Mouse (Mus musculus): ENCODE results near the gene Ccn2. TPM values are rescaled to one million over a fixed set of nuclear protein-coding genes. Genes with fewer than 3 reads are reported as not detected.

Gene Ccn2
- polyA plus RNA-seq (2012; fragmentation: generic; extraction: Trizol) = 10 to 100 TPM in 1 of 2 experiments, 1 to 10 TPM in 1; 2.2 to 12.8 TPM

GRCm38 (mm10) chr10:24595250-24596002, at the start of gene Ccn2:
TSS of gene Ccn2 (plus strand) at chr10:24595442.

Other genes with a start within 250 kb of the Ccn2 start
- 1 to 10 TPM in 1 of 2 experiments, under 1 TPM in 1; 0.57 to 2.0 TPM for gene Enpp1, start 116.7 kb downstream of the Ccn2 start, polyA plus RNA-seq (2012; fragmentation: generic; extraction: Trizol)
- gene Enpp3, start 247.4 kb downstream of the Ccn2 start, polyA plus RNA-seq (2012; fragmentation: generic; extraction: Trizol) = 1 to 10 TPM in 1 of 2 experiments, under 1 TPM in 1; 0.84 to 6.5 TPM

Measured in C3H10T1/2 (cell line).